Mouse (Mus musculus) forebrain, embryonic 12.5 days (tissue): ENCODE data around the gene Zbtb44. TPM values are rescaled to one million over a fixed set of nuclear protein-coding genes. Genes with fewer than 3 reads are reported as not detected.

Source experiments
- ATAC-seq: fragments of 200-750 bp; cut with Nextera tagmentation; 2 replicates; pipeline ENCODE4 v1.8.0; 2017; ENCODE audit warnings: moderate TSS enrichment; ENCODE audit not compliant: low FRiP score
- H3K27ac ChIP-seq: fragments of 300-500 bp; sonication (generic); 2 replicates; pipeline ENCODE4 v1.5.1; 2016; ENCODE audit warnings: mild to moderate bottlenecking
- H3K27me3 ChIP-seq: fragments of 300-500 bp; sonication (generic); 2 replicates; pipeline ENCODE4 v1.6.1; 2016; ENCODE audit warnings: mild to moderate bottlenecking
- H3K36me3 ChIP-seq: fragments of 300-500 bp; sonication (generic); replicated peaks from 2 replicates; pipeline ENCODE4 v1.6.1; 2016; ENCODE audit warnings: mild to moderate bottlenecking
- H3K4me1 ChIP-seq: fragments of 300-500 bp; sonication (generic); 2 replicates; pipeline ENCODE4 v1.6.1; 2016
- H3K4me2 ChIP-seq: fragments of 300-500 bp; sonication (generic); 2 replicates; pipeline ENCODE4 v1.6.1; 2016; ENCODE audit warnings: mild to moderate bottlenecking, moderate library complexity
- H3K4me3 ChIP-seq: fragments of 300-500 bp; sonication (generic); replicated peaks from 2 replicates; pipeline ENCODE4 v1.5.1; 2016; ENCODE audit warnings: mild to moderate bottlenecking
- H3K9ac ChIP-seq: fragments of 300-500 bp; sonication (generic); 2 replicates; pipeline ENCODE4 v1.6.1; 2016; ENCODE audit warnings: mild to moderate bottlenecking
- H3K9me3 ChIP-seq: fragments of 300-500 bp; sonication (generic); 2 replicates; pipeline ENCODE4 v1.6.1; 2016
- WGBS: fragments of 180-500 bp; shearing (Covaris S2); methylation state at CpG from one replicate; pipeline ENCODE4 v1.1.7; 2016; 5-methylcytosine and 5-hydroxymethylcytosine counted together
- polyA plus RNA-seq: library from polyadenylated mRNA; unstranded; fragments of >200 nt; fragmentation: Nextera tagmentation; extraction: Ambion mirVana; gene quantifications from 2 replicates; pipeline ENCODE4 v1.2.1, GENCODE M21; 2016

The Zbtb44 gene
- polyA plus RNA-seq, 1 experiment from 2014 or later = 6.1 TPM

- Histone ChIP-seq H3K9ac (no peak overlapping the region), H3K36me3 (no peaks in the 10 kb centered on the region), H3K4me3 (no peak overlapping the region), H3K27me3 (no peaks in the 10 kb centered on the region), H3K4me2 (no peak overlapping the region), H3K9me3 (no peaks in the 10 kb centered on the region), H3K4me1 (no peaks in the 10 kb centered on the region), H3K27ac (no peak overlapping the region)
- no peak for ATAC-seq
- 90% methylated on average over 10 of the region's 10 CpGs for WGBS
Measured at GRCm38 (mm10) chr9:31074836-31075235, 44.4 kb downstream of the Zbtb44 start.

DNA sequence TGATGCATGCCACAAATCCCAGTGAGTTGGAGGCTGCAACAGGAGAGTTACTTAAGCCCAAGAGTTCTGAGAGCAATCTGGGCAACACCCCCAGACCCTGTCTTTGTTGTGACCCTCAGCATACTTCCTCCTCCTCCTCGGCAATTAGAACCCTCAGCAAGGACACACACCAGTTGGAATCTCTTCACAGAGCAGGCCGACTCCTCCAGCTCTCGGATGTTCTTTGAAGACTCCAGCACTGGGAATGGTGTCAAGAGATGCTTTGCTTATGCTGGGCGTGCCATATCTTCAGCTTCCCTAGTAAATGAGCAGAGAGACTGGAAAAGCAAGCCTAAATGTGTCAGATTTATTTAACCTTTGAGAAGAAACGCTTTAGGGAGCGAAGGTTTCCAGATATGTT, 50.3 kb downstream of the Zbtb44 start:
- peaks cover 7% of the 10 kb centered on the region; the same call in 1 of the 2 replicates for H3K27me3 ChIP-seq
- no peak for ATAC-seq
- no peak overlapping the region for H3K4me2 ChIP-seq
- peaks cover 4% of the 10 kb centered on the region; the same call in 1 of the 2 replicates for H3K4me1 ChIP-seq
- no peak overlapping the region for H3K4me3 ChIP-seq
- H3K9me3 ChIP-seq = no peaks in the 10 kb centered on the region
- H3K9ac ChIP-seq = no peak overlapping the region
- 84% methylated on average over 6 of the region's 6 CpGs for WGBS
- H3K36me3 ChIP-seq = no peaks in the 10 kb centered on the region
- no peak overlapping the region for H3K27ac ChIP-seq

DNA sequence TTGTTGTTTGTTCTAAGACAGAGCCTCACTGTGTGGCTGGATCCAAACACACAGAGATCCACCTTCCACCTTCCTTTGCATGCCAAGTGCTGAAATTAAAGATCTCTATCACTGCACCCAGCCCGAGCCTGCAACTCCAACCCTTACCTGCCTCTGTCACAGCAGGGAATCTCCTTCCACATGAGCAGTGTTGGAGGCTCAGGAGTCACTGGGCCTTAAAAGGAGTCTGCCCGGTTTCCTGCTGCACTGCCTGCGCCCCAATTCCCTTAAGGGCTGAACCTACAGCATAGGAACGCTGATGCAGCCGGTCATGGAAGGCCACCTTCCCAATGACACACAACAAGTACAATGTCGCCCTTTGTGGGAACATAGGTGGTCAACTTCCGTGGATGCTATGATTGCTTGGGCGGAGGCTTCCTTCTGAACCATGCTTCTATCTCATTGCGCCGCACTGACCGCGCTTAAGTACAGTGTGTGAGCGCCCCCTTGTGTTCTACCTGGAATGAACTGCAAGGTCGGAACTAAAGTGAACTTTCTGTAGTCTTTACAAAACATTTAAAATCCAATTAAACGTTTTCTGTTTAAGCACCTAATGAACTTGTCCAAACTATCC, 51.7 kb downstream of the Zbtb44 start:
- H3K4me3 ChIP-seq = no peak overlapping the region; the same call in 1 of the 2 replicates
- WGBS = 6% methylated on average over 15 of the region's 15 CpGs
- peak overlapping the region; percentile 33; the same call in 1 of the 2 replicates for H3K9ac ChIP-seq
- peaks cover 6% of the 10 kb centered on the region; the same call in 1 of the 2 replicates for H3K4me1 ChIP-seq
- no peaks in the 10 kb centered on the region for H3K36me3 ChIP-seq
- H3K27ac ChIP-seq = no peak overlapping the region
- peaks cover 7% of the 10 kb centered on the region; the same call in 1 of the 2 replicates for H3K27me3 ChIP-seq
- H3K4me2 ChIP-seq = peak overlapping the region; percentile 43
- ATAC-seq = peak; percentile 37; the same call in 1 of the 2 replicates
- no peaks in the 10 kb centered on the region for H3K9me3 ChIP-seq

- no peak overlapping the region for H3K4me3 ChIP-seq
Measured at GRCm38 (mm10) chr9:31082771-31083170, 52.3 kb downstream of the Zbtb44 start.

DNA sequence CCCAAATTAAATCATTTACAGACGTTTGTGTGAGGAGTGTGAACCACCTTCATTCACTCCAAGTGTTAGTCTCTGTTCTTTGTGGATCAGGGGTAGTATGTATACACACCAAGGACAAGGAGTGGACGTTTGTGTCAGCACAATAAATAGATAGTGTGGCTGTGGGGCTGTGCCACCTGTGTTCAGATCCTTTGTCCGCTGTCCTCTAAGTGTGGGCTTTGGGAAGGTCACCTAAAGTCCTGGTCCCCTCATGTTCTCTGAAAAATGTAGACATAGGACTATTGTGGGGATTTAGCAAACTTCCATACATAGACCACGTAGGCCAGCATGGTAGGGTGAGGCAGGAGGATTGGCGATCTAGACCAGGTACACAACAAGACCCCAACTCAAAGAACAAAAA, 55.1 kb downstream of the Zbtb44 start:
- Histone ChIP-seq H3K4me3 (no peak overlapping the region), H3K27me3 (peaks cover 11% of the 10 kb centered on the region; the same call in 1 of the 2 replicates), H3K36me3 (no peaks in the 10 kb centered on the region), H3K9me3 (no peaks in the 10 kb centered on the region), H3K9ac (no peak overlapping the region), H3K27ac (no peak overlapping the region), H3K4me2 (no peak overlapping the region), H3K4me1 (peaks cover 6% of the 10 kb centered on the region; the same call in 1 of the 2 replicates)
- ATAC-seq = no peak
- 79% methylated on average over 5 of the region's 5 CpGs for WGBS

More at GRCm38 (mm10) chr9:31082771-31083170, 52.3 kb downstream of the Zbtb44 start:
- Histone ChIP-seq H3K4me1 (peaks cover 6% of the 10 kb centered on the region; the same call in 1 of the 2 replicates), H3K36me3 (no peaks in the 10 kb centered on the region), H3K9me3 (no peaks in the 10 kb centered on the region), H3K27ac (no peak overlapping the region), H3K27me3 (peaks cover 7% of the 10 kb centered on the region; the same call in 1 of the 2 replicates), H3K9ac (no peak overlapping the region), H3K4me2 (no peak overlapping the region)
- ATAC-seq = no peak
- WGBS = 77% methylated on average over 6 of the region's 6 CpGs

- Histone ChIP-seq H3K4me3 (no peak overlapping the region), H3K4me1 (peaks cover 6% of the 10 kb centered on the region; the same call in 1 of the 2 replicates), H3K9me3 (no peaks in the 10 kb centered on the region), H3K4me2 (no peak overlapping the region), H3K36me3 (no peaks in the 10 kb centered on the region), H3K9ac (no peak overlapping the region), H3K27me3 (peaks cover 11% of the 10 kb centered on the region; the same call in 1 of the 2 replicates), H3K27ac (no peak overlapping the region)
- peak; percentile 69; the same call in 1 of the 2 replicates for ATAC-seq
- 14% methylated on average over 10 of the region's 10 CpGs for WGBS
Measured at GRCm38 (mm10) chr9:31086085-31086753, 55.8 kb downstream of the Zbtb44 start.

DNA sequence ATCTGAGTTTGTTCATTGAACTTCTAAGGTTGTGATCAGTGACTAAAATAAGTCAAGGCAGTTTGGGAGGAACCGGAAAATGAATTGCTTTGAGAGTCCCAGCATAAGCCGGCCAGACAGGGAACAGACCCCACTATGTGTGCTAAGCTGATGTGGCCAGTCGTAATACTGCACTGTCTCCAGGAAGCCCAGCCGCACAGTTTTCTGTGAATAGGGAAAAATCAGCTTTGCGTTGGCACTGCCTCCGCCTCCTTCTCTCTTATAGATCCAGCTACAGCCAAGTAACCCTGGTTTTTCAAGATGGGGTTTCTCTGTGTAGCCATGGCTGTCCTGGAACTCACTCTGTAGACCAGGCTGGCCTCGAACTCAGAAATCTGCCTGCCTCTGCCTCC, 56.3 kb downstream of the Zbtb44 start:
- Histone ChIP-seq H3K36me3 (no peaks in the 10 kb centered on the region), H3K27me3 (peaks cover 11% of the 10 kb centered on the region; the same call in 1 of the 2 replicates), H3K4me3 (no peak overlapping the region), H3K4me2 (no peak overlapping the region), H3K4me1 (peaks cover 6% of the 10 kb centered on the region; the same call in 1 of the 2 replicates), H3K9ac (no peak overlapping the region), H3K27ac (no peak overlapping the region), H3K9me3 (no peaks in the 10 kb centered on the region)
- 79% methylated on average over 7 of the region's 7 CpGs for WGBS
- ATAC-seq = no peak

DNA sequence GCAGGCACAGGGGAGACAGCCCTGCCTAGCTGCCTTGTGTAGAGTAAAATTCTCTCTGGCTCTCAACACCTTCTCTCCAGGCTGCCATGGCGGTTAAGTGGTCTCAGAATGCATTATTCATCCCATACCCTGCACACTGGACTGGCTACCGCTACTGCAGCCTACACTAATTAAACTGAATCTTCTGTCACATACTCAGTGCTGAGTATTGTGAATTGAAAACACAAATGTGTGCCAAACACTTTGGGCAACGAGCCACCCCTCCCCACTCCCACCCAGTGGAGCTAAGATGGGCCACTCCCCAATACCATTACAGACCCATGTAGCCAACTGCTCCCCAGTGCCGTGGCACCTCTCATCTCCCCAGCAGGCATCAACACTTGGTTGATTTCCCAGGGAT, 57.0 kb downstream of the Zbtb44 start:
- H3K36me3 ChIP-seq = no peaks in the 10 kb centered on the region
- WGBS = 54% methylated on average over 4 of the region's 4 CpGs

GRCm38 (mm10) chr9:31088116-31088515, 57.7 kb downstream of the Zbtb44 start:
- no peak overlapping the region for H3K9ac ChIP-seq

More for the DNA sequence above, 57.0 kb downstream of the Zbtb44 start:
- Histone ChIP-seq H3K4me3 (no peak overlapping the region), H3K4me2 (no peak overlapping the region), H3K27ac (no peak overlapping the region), H3K9ac (no peak overlapping the region), H3K9me3 (no peaks in the 10 kb centered on the region), H3K4me1 (peaks cover 3% of the 10 kb centered on the region; the same call in 1 of the 2 replicates), H3K27me3 (peaks cover 11% of the 10 kb centered on the region; the same call in 1 of the 2 replicates)
- no peak for ATAC-seq

GRCm38 (mm10) chr9:31088883-31089282, 58.4 kb downstream of the Zbtb44 start:
- peaks cover 4% of the 10 kb centered on the region; the same call in 1 of the 2 replicates for H3K27me3 ChIP-seq
- no peak overlapping the region for H3K27ac ChIP-seq
- H3K9ac ChIP-seq = no peak overlapping the region
- peaks cover 3% of the 10 kb centered on the region; the same call in 1 of the 2 replicates for H3K4me1 ChIP-seq
- H3K4me2 ChIP-seq = no peak overlapping the region
- 92% methylated on average over 4 of the region's 4 CpGs for WGBS
- no peak overlapping the region for H3K4me3 ChIP-seq
- H3K36me3 ChIP-seq = no peaks in the 10 kb centered on the region
- no peak for ATAC-seq
- no peaks in the 10 kb centered on the region for H3K9me3 ChIP-seq

More at GRCm38 (mm10) chr9:31088116-31088515, 57.7 kb downstream of the Zbtb44 start:
- Histone ChIP-seq H3K4me1 (peaks cover 3% of the 10 kb centered on the region; the same call in 1 of the 2 replicates), H3K4me3 (no peak overlapping the region), H3K4me2 (no peak overlapping the region), H3K27me3 (peaks cover 9% of the 10 kb centered on the region; the same call in 1 of the 2 replicates), H3K9me3 (no peaks in the 10 kb centered on the region), H3K27ac (no peak overlapping the region), H3K36me3 (no peaks in the 10 kb centered on the region)
- 72% methylated on average over 3 of the region's 3 CpGs for WGBS
- ATAC-seq = no peak

DNA sequence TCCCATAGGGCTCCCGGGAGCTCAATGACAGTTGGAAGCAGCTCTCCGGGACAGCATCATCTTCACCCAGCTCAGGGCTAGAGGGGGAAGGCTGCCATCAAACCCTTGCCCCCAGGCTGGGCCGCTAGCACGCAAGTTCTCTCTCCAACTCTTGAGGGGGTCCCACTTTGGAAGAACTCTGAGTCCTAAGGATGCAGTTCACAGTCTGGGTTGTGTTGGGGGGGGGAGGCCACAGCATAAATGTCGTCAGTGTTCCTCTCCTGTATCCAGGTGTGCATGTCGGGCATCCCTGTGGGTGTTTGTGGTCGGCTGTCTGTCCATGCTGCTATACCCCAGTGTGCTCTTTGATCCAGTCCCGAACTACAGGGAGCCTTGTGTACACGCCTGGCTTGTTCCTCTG, 59.1 kb downstream of the Zbtb44 start:
- 85% methylated on average over 9 of the region's 9 CpGs for WGBS

More for the DNA sequence above, 59.1 kb downstream of the Zbtb44 start:
- Histone ChIP-seq H3K9me3 (no peaks in the 10 kb centered on the region), H3K4me3 (no peak overlapping the region), H3K36me3 (no peaks in the 10 kb centered on the region), H3K9ac (no peak overlapping the region), H3K27me3 (peaks cover 4% of the 10 kb centered on the region; the same call in 1 of the 2 replicates), H3K4me2 (no peak overlapping the region), H3K4me1 (peaks cover 3% of the 10 kb centered on the region; the same call in 1 of the 2 replicates), H3K27ac (no peak overlapping the region)
- no peak for ATAC-seq
